Mouse (Mus musculus): ENCODE measurements around the gene Afg3l1. TPM values are rescaled to one million over a fixed set of nuclear protein-coding genes. Genes with fewer than 3 reads are reported as not detected.
"Not testable (repeated sequence)": the region's sequence is repeated elsewhere in the genome, so short reads cannot be mapped to it uniquely, and the experiment has no call there.

The Afg3l1 gene
- polyA plus RNA-seq, 1 experiment from 2014 or later: 62.4 TPM

GRCm38 (mm10) chr8:123504591-123505195, 27.0 kb downstream of the Afg3l1 start:
- ATAC-seq (replicated peaks): no peak
- WGBS: 94% methylated on average over 9 of the region's 9 CpGs
- H3K27ac ChIP-seq (replicated peaks): no peak overlapping the region
- H3K9ac ChIP-seq (replicated peaks): no peak overlapping the region
- no peaks in the 10 kb centered on the region for H3K27me3 ChIP-seq
- no peaks in the 10 kb centered on the region for H3K4me1 ChIP-seq
- peaks cover 94% of the 10 kb centered on the region for H3K36me3 ChIP-seq
- H3K4me2 ChIP-seq (replicated peaks): no peak overlapping the region
- H3K9me3 ChIP-seq: no peaks in the 10 kb centered on the region
- H3K4me3 ChIP-seq: no peak overlapping the region

DNA sequence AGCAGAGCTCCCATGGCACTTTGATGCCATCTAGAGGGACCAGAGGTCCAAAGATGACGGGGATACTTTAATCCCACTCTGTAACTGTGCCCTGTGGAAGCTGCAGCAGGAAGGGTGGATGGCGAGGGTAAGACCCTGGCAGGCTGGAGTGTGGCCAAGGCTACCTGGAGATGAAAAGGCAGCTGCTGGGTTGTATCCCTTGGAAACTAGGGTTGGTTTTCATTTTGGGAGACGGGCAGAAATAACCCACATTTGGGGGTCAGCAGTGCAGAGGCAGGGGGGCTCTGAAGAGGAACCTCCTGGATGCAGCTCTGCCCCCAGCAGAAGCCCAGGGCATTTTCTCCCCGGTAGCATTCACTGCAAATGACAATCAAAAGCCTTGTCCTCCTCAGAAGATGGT, 27.6 kb downstream of the Afg3l1 start:
- Histone ChIP-seq H3K9ac (replicated peaks) (no peak overlapping the region), H3K9me3 (no peaks in the 10 kb centered on the region), H3K27me3 (no peaks in the 10 kb centered on the region), H3K36me3 (peaks cover 93% of the 10 kb centered on the region), H3K4me1 (no peaks in the 10 kb centered on the region), H3K4me3 (no peak overlapping the region), H3K4me2 (replicated peaks) (no peak overlapping the region), H3K27ac (replicated peaks) (no peak overlapping the region)
- ATAC-seq (replicated peaks): no peak
- 78% methylated on average over 4 of the region's 4 CpGs for WGBS

GRCm38 (mm10) chr8:123505695-123506094, 28.0 kb downstream of the Afg3l1 start:
- WGBS: 87% methylated on average over 9 of the region's 9 CpGs

GRCm38 (mm10) chr8:123507153-123507552, 29.4 kb downstream of the Afg3l1 start:
- no peaks in the 10 kb centered on the region for H3K27me3 ChIP-seq
- no peak for ATAC-seq (replicated peaks)
- H3K4me2 ChIP-seq (replicated peaks): no peak overlapping the region
- peaks cover 74% of the 10 kb centered on the region for H3K36me3 ChIP-seq
- WGBS: 95% methylated on average over 5 of the region's 5 CpGs
- no peak overlapping the region for H3K4me3 ChIP-seq
- no peaks in the 10 kb centered on the region for H3K4me1 ChIP-seq
- H3K9me3 ChIP-seq: no peaks in the 10 kb centered on the region
- H3K9ac ChIP-seq (replicated peaks): no peak overlapping the region
- H3K27ac ChIP-seq (replicated peaks): no peak overlapping the region

More at GRCm38 (mm10) chr8:123505695-123506094, 28.0 kb downstream of the Afg3l1 start:
- Histone ChIP-seq H3K27ac (replicated peaks) (no peak overlapping the region), H3K27me3 (no peaks in the 10 kb centered on the region), H3K4me2 (replicated peaks) (no peak overlapping the region), H3K4me3 (no peak overlapping the region), H3K9me3 (no peaks in the 10 kb centered on the region), H3K4me1 (no peaks in the 10 kb centered on the region), H3K9ac (replicated peaks) (no peak overlapping the region), H3K36me3 (peaks cover 88% of the 10 kb centered on the region)
- no peak for ATAC-seq (replicated peaks)

DNA sequence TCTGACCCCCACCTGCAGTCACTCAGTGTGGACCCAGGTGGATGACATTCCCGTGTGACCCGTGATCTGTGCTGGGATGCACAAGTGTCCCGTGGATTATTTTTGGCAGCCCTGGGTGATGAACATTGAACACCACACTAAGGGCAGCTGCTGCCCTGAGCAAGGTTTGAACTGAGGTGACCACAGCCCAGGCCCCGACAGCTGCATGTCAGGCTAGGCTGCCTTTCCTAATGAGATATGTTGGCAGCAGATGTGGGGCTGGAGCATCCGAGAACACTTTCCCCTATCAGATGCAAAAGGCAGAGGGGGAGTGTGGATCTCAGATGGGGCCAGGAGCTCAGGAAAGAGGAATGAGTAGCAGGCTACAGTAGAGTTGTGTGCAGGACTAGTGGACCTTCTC, 33.1 kb downstream of the Afg3l1 start:
- no peak overlapping the region for H3K4me2 ChIP-seq (replicated peaks)
- H3K4me1 ChIP-seq: peaks cover 26% of the 10 kb centered on the region
- H3K27ac ChIP-seq (replicated peaks): no peak overlapping the region
- ATAC-seq (replicated peaks): no peak
- 77% methylated on average over 5 of the region's 5 CpGs for WGBS
- H3K9me3 ChIP-seq: no peaks in the 10 kb centered on the region
- peaks cover 40% of the 10 kb centered on the region for H3K36me3 ChIP-seq
- H3K27me3 ChIP-seq: no peaks in the 10 kb centered on the region
- no peak overlapping the region for H3K4me3 ChIP-seq
- no peak overlapping the region for H3K9ac ChIP-seq (replicated peaks)

GRCm38 (mm10) chr8:123514136-123514535, 36.4 kb downstream of the Afg3l1 start:
- 0 out of 2 replicates have a peak, but pooled peaks cover 5% of the 10 kb centered on the region for H3K27me3 ChIP-seq
- peaks cover 37% of the 10 kb centered on the region for H3K4me1 ChIP-seq
- peak overlapping the region; percentile 96 for H3K4me3 ChIP-seq
- peaks cover 10% of the 10 kb centered on the region for H3K36me3 ChIP-seq
- peak overlapping the region; percentile 94 for H3K27ac ChIP-seq (replicated peaks)
- ATAC-seq (replicated peaks): no peak
- no peaks in the 10 kb centered on the region for H3K9me3 ChIP-seq
- H3K4me2 ChIP-seq (replicated peaks): peak overlapping the region; percentile 69
- 4% methylated on average over 9 of the region's 9 CpGs for WGBS
- peak overlapping the region; percentile 95 for H3K9ac ChIP-seq (replicated peaks)

- WGBS: 0% methylated on average over 61 of the region's 63 CpGs
- ATAC-seq (replicated peaks): peak; percentile 61
- H3K9ac ChIP-seq (replicated peaks): peak within 1 kb of the TSS; percentile 95
- H3K4me3 ChIP-seq: peak within 1 kb of the TSS; percentile 96
- H3K9me3 ChIP-seq: no peaks in the 10 kb centered on the region
- peak within 1 kb of the TSS; percentile 94 for H3K27ac ChIP-seq (replicated peaks)
- H3K4me1 ChIP-seq: peaks cover 44% of the 10 kb centered on the region
- peak within 1 kb of the TSS; percentile 69 for H3K4me2 ChIP-seq (replicated peaks)
- 0 out of 2 replicates have a peak, but pooled peaks cover 5% of the 10 kb centered on the region for H3K27me3 ChIP-seq
- H3K36me3 ChIP-seq: peaks cover 2% of the 10 kb centered on the region
Observed at GRCm38 (mm10) chr8:123514781-123515539, 37.3 kb downstream of the Afg3l1 start, which contains the start of gene Dbndd1. Gene Dbndd1, minus strand, starts transcription at chr8:123515463.

DNA sequence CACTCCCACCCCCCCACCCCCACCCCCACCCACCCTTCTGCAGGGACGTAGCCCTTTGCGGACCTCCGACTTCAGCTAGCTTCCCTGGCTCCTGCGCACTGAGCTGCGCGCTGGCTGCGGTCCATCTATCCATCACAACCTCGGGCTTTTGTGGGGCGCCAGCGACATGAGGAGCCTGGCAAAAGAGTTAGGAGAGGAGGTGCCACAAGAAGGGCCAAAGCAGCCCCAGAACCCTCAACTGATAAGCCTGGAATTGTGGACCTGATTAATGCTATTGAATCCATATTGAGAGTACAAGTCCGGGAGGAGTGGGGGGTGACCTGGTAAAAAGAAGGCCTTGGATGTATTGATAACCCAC, 37.8 kb downstream of the Afg3l1 start:
- WGBS: under 1% methylated on average over 10 of the region's 11 CpGs
- Histone ChIP-seq H3K36me3 (0 out of 2 replicates have a peak, but pooled peaks cover under 1% of the 10 kb centered on the region), H3K27ac (replicated peaks) (0 out of 2 replicates have a peak overlapping the region, but pooled peaks have one; percentile 53), H3K4me1 (peaks cover 48% of the 10 kb centered on the region), H3K9ac (replicated peaks) (peak overlapping the region; percentile 38; the same call in 1 of the 2 replicates), H3K4me2 (replicated peaks) (peak overlapping the region; percentile 69), H3K27me3 (0 out of 2 replicates have a peak, but pooled peaks cover 5% of the 10 kb centered on the region), H3K4me3 (peak overlapping the region; percentile 96), H3K9me3 (no peaks in the 10 kb centered on the region)
- no peak for ATAC-seq (replicated peaks)

DNA sequence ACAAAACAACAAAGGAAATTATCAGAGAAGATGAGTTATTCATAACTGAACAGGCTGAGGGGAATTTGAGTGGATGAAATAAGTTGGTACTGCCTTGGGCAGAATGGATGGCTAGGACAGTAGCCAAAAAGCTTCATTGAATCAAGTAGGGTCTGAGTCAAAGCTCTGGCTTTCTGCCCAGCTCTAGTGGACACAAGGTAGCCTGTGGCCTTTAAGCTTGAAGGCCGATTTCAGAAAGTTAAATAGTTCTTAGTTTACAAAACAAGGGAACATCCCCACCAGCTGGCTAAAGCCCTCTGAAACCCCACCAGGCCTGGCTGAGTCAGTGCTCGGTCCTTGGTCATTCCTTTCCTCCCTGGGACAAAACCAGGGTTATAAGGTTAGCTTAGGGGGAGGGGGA, 38.9 kb downstream of the Afg3l1 start:
- H3K4me2 ChIP-seq (replicated peaks): no peak overlapping the region
- 32% methylated on average over 2 of the region's 2 CpGs for WGBS
- ATAC-seq (replicated peaks): no peak
- H3K4me3 ChIP-seq: no peak overlapping the region
- 0 out of 2 replicates have a peak, but pooled peaks cover 5% of the 10 kb centered on the region for H3K27me3 ChIP-seq
- H3K9me3 ChIP-seq: no peaks in the 10 kb centered on the region
- H3K27ac ChIP-seq (replicated peaks): no peak overlapping the region
- H3K4me1 ChIP-seq: peaks cover 50% of the 10 kb centered on the region
- 0 out of 2 replicates have a peak, but pooled peaks cover 8% of the 10 kb centered on the region for H3K36me3 ChIP-seq
- no peak overlapping the region for H3K9ac ChIP-seq (replicated peaks)

GRCm38 (mm10) chr8:123518172-123518571, 40.5 kb downstream of the Afg3l1 start:
- H3K9me3 ChIP-seq: no peaks in the 10 kb centered on the region
- H3K9ac ChIP-seq (replicated peaks): 0 out of 2 replicates have a peak overlapping the region, but pooled peaks have one; percentile 14
- H3K4me1 ChIP-seq: peaks cover 41% of the 10 kb centered on the region
- no peak for ATAC-seq (replicated peaks)
- peak overlapping the region; percentile 49; the same call in 1 of the 2 replicates for H3K27ac ChIP-seq (replicated peaks)
- peak overlapping the region; percentile 77 for H3K4me3 ChIP-seq
- 34% methylated on average over 10 of the region's 10 CpGs for WGBS
- peak overlapping the region; percentile 86 for H3K4me2 ChIP-seq (replicated peaks)
- H3K36me3 ChIP-seq: peaks cover 19% of the 10 kb centered on the region
- 0 out of 2 replicates have a peak, but pooled peaks cover 5% of the 10 kb centered on the region for H3K27me3 ChIP-seq

DNA sequence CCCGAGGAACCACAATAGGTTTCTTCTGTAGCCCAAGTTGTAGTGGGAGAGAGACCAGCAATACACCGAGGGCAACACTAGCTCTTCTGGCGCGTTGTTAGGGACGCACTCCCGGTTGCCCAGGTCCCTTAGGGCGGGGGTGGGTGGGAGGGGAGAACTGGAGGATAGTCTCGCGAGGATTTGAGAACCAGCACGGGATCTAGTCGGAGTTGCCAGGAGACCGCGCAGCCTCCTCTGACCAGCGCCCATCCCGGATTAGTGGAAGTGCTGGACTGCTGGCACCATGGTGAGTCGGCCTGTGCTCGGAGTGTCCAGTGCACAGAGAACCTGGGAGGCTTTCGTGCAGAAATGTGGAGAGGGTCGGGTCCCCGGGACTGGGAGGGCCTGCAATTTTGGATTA, 41.0 kb downstream of the Afg3l1 start, which contains the start of gene Gas8:
Gene Gas8, plus strand, starts transcription at position 168 of the 400 bp plus-strand sequence.
- peak; percentile 92 for ATAC-seq (replicated peaks)

GRCm38 (mm10) chr8:123520048-123520447, 42.3 kb downstream of the Afg3l1 start:
- not testable (repeated sequence) for H3K4me3 ChIP-seq; H3K9me3 ChIP-seq; H3K27ac ChIP-seq (replicated peaks); H3K9ac ChIP-seq (replicated peaks); H3K27me3 ChIP-seq; ATAC-seq (replicated peaks); H3K4me2 ChIP-seq (replicated peaks)
- WGBS: 97% methylated on average over 1 of the region's 1 CpGs
- H3K36me3 ChIP-seq: peaks cover 36% of the 10 kb centered on the region
- H3K4me1 ChIP-seq: peaks cover 28% of the 10 kb centered on the region

More for the DNA sequence above, 41.0 kb downstream of the Afg3l1 start, which contains the start of gene Gas8:
- H3K4me3 ChIP-seq: peak within 1 kb of the TSS; percentile 77
- peak within 1 kb of the TSS; percentile 86 for H3K4me2 ChIP-seq (replicated peaks)
- H3K9ac ChIP-seq (replicated peaks): peak within 1 kb of the TSS; percentile 80
- H3K9me3 ChIP-seq: no peaks in the 10 kb centered on the region
- H3K27me3 ChIP-seq: 0 out of 2 replicates have a peak, but pooled peaks cover 5% of the 10 kb centered on the region
- H3K27ac ChIP-seq (replicated peaks): peak within 1 kb of the TSS; percentile 58
- H3K4me1 ChIP-seq: peaks cover 36% of the 10 kb centered on the region
- WGBS: 0% methylated on average over 20 of the region's 20 CpGs
- H3K36me3 ChIP-seq: peaks cover 24% of the 10 kb centered on the region

All from forebrain, embryonic 15.5 days (tissue).